Mouse (Mus musculus): ENCODE results near the gene Galntl6. TPM values are rescaled to one million over a fixed set of nuclear protein-coding genes. Genes with fewer than 3 reads are reported as not detected.
A peak's percentile ranks its signal among the peaks of the same experiment; 100 is the strongest.

Gene Galntl6
- total RNA-seq, 2 experiments from 2014 or later = 0.29 to 0.45 TPM

GRCm38 (mm10) chr8:57842462-57843391 is 1069.7 kb downstream of the Galntl6 start:
- no peak for DNase-seq

GRCm38 (mm10) chr8:57841446-57841845 is 1071.0 kb downstream of the Galntl6 start:
- no peak for DNase-seq

GRCm38 (mm10) chr8:57837384-57837783 is 1075.1 kb downstream of the Galntl6 start:
- DNase-seq = no peak

GRCm38 (mm10) chr8:57836981-57837380 is 1075.5 kb downstream of the Galntl6 start:
- no peak for DNase-seq

GRCm38 (mm10) chr8:57836201-57836883 is 1076.1 kb downstream of the Galntl6 start:
- DNase-seq = no peak

GRCm38 (mm10) chr8:57823151-57823550 is 1089.3 kb downstream of the Galntl6 start:
- no peak for DNase-seq

GRCm38 (mm10) chr8:57816034-57816433 is 1096.4 kb downstream of the Galntl6 start:
- DNase-seq = no peak

GRCm38 (mm10) chr8:57807060-57807459 is 1105.4 kb downstream of the Galntl6 start:
- DNase-seq = no peak

- DNase-seq = no peak
These were observed 1107.3 kb downstream of the Galntl6 start for GRCm38 (mm10) chr8:57805094-57805493.

GRCm38 (mm10) chr8:57803821-57804220 is 1108.6 kb downstream of the Galntl6 start:
- no peak for DNase-seq

GRCm38 (mm10) chr8:57801197-57801596 is 1111.2 kb downstream of the Galntl6 start:
- DNase-seq = no peak

- peak; percentile 63 for DNase-seq
These were observed 1112.1 kb downstream of the Galntl6 start for GRCm38 (mm10) chr8:57800327-57800726.

GRCm38 (mm10) chr8:57799797-57800204 is 1112.6 kb downstream of the Galntl6 start:
- peak; percentile 36 for DNase-seq

GRCm38 (mm10) chr8:57793455-57793854 is 1119.0 kb downstream of the Galntl6 start:
- no peak for DNase-seq

GRCm38 (mm10) chr8:57792246-57792645 is 1120.2 kb downstream of the Galntl6 start:
- no peak for DNase-seq

GRCm38 (mm10) chr8:57791309-57791721 is 1121.1 kb downstream of the Galntl6 start:
- DNase-seq = no peak

- DNase-seq = no peak
These were observed 1132.9 kb downstream of the Galntl6 start for GRCm38 (mm10) chr8:57779551-57779950.

- DNase-seq = no peak
These were observed 1134.3 kb downstream of the Galntl6 start for GRCm38 (mm10) chr8:57777988-57778721.

- DNase-seq = no peak
These were observed 1135.7 kb downstream of the Galntl6 start for GRCm38 (mm10) chr8:57776723-57777122.

GRCm38 (mm10) chr8:57772732-57773265 is 1139.6 kb downstream of the Galntl6 start:
- no peak for DNase-seq

- no peak for DNase-seq
These were observed 1144.9 kb downstream of the Galntl6 start for GRCm38 (mm10) chr8:57767541-57767940.

- DNase-seq = no peak
These were observed 1145.9 kb downstream of the Galntl6 start for GRCm38 (mm10) chr8:57766471-57767065.
